Mouse (Mus musculus) heart, embryonic 11.5 days (tissue): Measurements from ENCODE around the gene Lpin2. TPM values are rescaled to one million over a fixed set of nuclear protein-coding genes. Genes with fewer than 3 reads are reported as not detected.

Source experiments
- ATAC-seq: fragments of 200-750 bp; cut with Nextera tagmentation; replicated peaks from 2 replicates; pipeline ENCODE4 v1.8.0; 2017; ENCODE audit warnings: moderate library complexity; ENCODE audit not compliant: insufficient number of reproducible peaks, low FRiP score, low TSS enrichment
- H3K27ac ChIP-seq: fragments of 300-500 bp; sonication (generic); 2 replicates; pipeline ENCODE4 v1.5.1; 2014; ENCODE audit warnings: mild to moderate bottlenecking, low read depth, low read length
- H3K27me3 ChIP-seq: fragments of 300-500 bp; sonication (generic); 2 replicates; pipeline ENCODE4 v1.6.1; 2014; ENCODE audit warnings: mild to moderate bottlenecking, low read length, mixed read lengths; ENCODE audit not compliant: control insufficient read depth, insufficient read depth
- H3K36me3 ChIP-seq: fragments of 300-500 bp; sonication (generic); 2 replicates; pipeline ENCODE4 v1.6.1; 2014; ENCODE audit warnings: mild to moderate bottlenecking, low read length, moderate library complexity, mixed read lengths; ENCODE audit not compliant: control insufficient read depth, insufficient read depth
- H3K4me1 ChIP-seq: fragments of 300-500 bp; sonication (generic); 2 replicates; pipeline ENCODE4 v1.6.1; 2014; ENCODE audit warnings: low read length; ENCODE audit not compliant: control insufficient read depth, insufficient read depth
- H3K4me2 ChIP-seq: fragments of 300-500 bp; sonication (generic); 2 replicates; pipeline ENCODE4 v1.6.1; 2014; ENCODE audit warnings: mild to moderate bottlenecking, moderate library complexity
- H3K4me3 ChIP-seq: fragments of 300-500 bp; sonication (generic); 2 replicates; pipeline ENCODE4 v1.5.1; 2014; ENCODE audit warnings: low read depth, low read length
- H3K9ac ChIP-seq: fragments of 300-500 bp; sonication (generic); 2 replicates; pipeline ENCODE4 v1.6.1; 2014; ENCODE audit warnings: mild to moderate bottlenecking, low read depth, low read length, moderate library complexity
- H3K9me3 ChIP-seq: fragments of 300-500 bp; sonication (generic); replicated peaks from 2 replicates; pipeline ENCODE4 v1.6.1; 2016; ENCODE audit warnings: low read length; ENCODE audit not compliant: control insufficient read depth
- WGBS: fragments of 180-500 bp; shearing (Covaris S2); extraction: QIAGEN DNeasy Blood & Tissue Kit; methylation state at CpG from one replicate; pipeline ENCODE4 v1.1.7; 2014; ENCODE audit not compliant: insufficient replicate concordance; 5-methylcytosine and 5-hydroxymethylcytosine counted together
- polyA plus RNA-seq: library from polyadenylated mRNA; unstranded; fragments of >200 nt; fragmentation: Nextera tagmentation; extraction: Ambion mirVana; gene quantifications from 2 replicates; pipeline ENCODE4 v1.2.1, GENCODE M21; 2014

Lpin2 gene
- polyA plus RNA-seq, 1 experiment from 2014 or later = 22.5 TPM

DNA sequence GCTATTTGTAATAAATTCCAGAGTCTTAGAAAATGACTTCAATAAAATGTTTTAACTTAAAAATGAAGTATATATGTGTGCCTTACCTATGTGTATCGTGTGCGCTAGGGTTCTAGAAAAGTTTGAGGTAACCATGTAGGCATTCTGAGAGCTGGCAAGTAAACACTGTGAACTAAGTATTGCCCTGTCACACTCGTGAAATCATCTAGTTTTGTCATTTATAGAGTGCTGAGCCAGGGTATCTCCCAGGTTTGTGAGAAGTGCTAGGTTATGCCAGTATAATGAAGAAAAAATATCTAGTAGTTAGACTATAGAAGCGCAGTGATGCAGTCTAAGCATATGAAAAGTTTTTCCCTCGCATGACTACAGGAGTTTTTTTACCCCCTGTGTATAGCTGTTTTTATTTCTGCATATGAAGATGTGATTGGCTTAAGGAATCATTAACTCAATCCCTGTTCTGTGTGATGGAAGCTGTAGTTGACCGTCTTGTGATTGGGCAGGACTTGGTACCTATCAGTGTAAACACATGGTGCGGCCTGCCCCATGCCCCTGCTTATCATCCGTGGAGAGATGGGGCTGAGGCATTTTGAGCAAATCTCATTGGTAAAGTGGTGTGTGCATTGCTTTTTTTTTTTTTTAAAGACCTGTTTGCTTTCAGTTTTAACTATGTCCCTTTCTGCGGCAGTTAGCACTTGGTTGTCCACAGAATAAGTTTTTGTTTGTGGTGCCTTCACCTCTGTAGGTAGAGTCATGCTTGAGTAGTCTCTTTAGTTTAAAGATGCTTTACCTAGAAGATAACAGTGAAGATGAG, 21.8 kb downstream of the Lpin2 start:
- Histone ChIP-seq H3K9ac (no peak overlapping the region), H3K4me1 (peaks cover 19% of the 10 kb centered on the region), H3K36me3 (no peaks in the 10 kb centered on the region), H3K27ac (no peak overlapping the region), H3K4me2 (peak overlapping the region; percentile 12; the same call in 1 of the 2 replicates), H3K9me3 (no peaks in the 10 kb centered on the region), H3K27me3 (no peaks in the 10 kb centered on the region), H3K4me3 (no peak overlapping the region)
- ATAC-seq = no peak; the same call in 1 of the 2 replicates
- 80% methylated on average over 9 of the region's 9 CpGs for WGBS

DNA sequence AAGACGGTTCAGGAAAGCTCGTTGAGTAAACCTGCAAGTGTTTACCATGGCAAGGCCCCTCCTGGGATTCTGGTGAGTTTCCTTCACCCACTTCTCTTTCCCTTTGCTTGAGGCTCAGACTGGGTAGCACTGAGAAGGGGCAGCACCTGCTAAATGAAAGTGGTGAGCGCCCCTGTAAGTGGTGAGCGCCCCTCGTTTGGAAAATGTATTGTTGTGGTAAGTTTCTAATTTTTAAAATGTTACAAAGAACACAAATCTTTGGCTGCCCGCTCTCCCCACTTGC, 22.4 kb downstream of the Lpin2 start:
- no peak overlapping the region for H3K27ac ChIP-seq
- H3K9ac ChIP-seq = no peak overlapping the region
- 77% methylated on average over 6 of the region's 6 CpGs for WGBS
- H3K4me1 ChIP-seq = peaks cover 19% of the 10 kb centered on the region
- no peaks in the 10 kb centered on the region for H3K9me3 ChIP-seq
- ATAC-seq = no peak
- no peak overlapping the region for H3K4me3 ChIP-seq
- H3K36me3 ChIP-seq = no peaks in the 10 kb centered on the region
- no peaks in the 10 kb centered on the region for H3K27me3 ChIP-seq
- H3K4me2 ChIP-seq = peak overlapping the region; percentile 12; the same call in 1 of the 2 replicates

DNA sequence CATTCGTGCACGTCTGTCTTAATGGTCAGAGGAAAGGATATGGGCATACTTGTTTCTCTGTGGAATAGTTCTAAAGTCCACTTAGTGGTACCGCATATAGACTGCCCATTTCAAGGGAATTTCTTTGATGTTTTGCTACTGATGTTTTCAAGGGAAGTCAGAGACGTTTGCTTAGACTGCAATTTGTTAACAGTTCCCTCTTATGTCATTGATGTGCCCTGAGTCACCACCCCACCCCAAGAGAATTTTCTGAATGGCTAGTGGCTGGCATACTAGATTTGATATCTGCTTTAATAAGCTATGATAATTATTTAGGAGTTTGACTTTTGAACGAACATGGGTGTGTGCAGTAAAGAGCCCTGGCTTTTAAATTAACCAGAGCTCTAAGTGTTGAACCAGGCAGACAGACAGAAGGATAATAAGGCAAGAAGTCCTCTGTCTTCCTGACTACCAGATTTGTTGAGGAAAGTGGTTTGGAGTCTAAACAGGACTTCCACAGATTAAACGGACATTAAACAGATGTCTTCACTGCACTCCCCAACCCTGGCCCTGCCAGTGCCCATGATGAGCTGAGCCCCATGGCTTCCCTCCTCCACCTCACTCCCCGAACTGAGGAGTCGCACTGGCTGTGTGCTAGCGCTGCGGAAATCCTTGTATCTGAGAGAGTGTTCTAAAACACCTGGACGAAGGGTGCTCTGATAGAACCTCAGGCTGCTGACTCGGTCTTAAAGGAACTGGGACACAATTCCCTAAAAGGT, 24.0 kb downstream of the Lpin2 start:
- Histone ChIP-seq H3K4me3 (no peak overlapping the region), H3K36me3 (no peaks in the 10 kb centered on the region), H3K4me2 (no peak overlapping the region), H3K9ac (no peak overlapping the region), H3K27me3 (no peaks in the 10 kb centered on the region), H3K4me1 (peaks cover 22% of the 10 kb centered on the region), H3K27ac (no peak overlapping the region), H3K9me3 (no peaks in the 10 kb centered on the region)
- 55% methylated on average over 12 of the region's 12 CpGs for WGBS
- ATAC-seq = no peak

DNA sequence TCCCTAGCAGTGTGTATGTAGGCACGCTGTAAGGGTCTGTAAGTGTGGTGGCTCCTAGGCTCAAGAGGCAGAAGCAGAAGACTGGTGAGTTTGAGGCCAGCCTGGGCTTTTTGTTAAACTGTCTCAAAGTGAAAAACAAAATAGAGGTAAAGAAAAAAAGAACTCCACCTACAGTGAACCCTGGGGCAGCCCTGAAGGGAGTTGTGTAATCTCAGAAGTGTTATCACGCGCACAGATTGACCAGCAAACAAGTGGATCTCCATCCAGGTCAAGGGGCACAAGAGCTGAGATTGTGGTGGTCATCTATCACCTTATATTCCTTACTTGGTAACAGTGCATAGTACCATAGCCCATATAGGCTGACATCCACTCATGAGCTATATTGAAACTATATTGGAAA, 24.9 kb downstream of the Lpin2 start:
- no peak overlapping the region for H3K4me2 ChIP-seq
- WGBS = 89% methylated on average over 3 of the region's 3 CpGs
- H3K27ac ChIP-seq = no peak overlapping the region
- H3K36me3 ChIP-seq = no peaks in the 10 kb centered on the region
- no peaks in the 10 kb centered on the region for H3K27me3 ChIP-seq
- H3K4me3 ChIP-seq = no peak overlapping the region
- H3K9ac ChIP-seq = no peak overlapping the region
- H3K4me1 ChIP-seq = peaks cover 21% of the 10 kb centered on the region
- H3K9me3 ChIP-seq = no peaks in the 10 kb centered on the region
- no peak for ATAC-seq

DNA sequence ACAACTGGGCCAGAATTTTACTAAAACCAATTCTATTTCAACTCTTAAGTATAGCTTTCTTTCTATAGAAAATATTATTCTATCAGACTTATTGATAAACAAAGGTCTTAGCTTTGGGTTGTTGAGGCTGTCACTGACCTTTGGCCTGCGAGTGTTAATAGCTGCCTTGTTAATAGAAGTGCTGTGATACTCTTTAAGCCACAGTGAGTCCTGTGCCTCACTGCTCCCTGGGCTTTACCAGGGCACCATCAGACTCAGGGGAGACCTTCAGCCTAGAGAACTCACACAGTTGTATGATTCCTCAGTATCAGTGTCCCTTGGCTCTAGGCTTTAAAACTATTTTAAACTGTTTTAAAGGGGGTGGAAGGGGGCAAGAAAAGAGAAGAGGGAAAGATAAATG, 26.0 kb downstream of the Lpin2 start:
- peaks cover 13% of the 10 kb centered on the region for H3K4me1 ChIP-seq
- no peak overlapping the region for H3K27ac ChIP-seq
- no peaks in the 10 kb centered on the region for H3K36me3 ChIP-seq
- no peak for ATAC-seq
- no peak overlapping the region for H3K4me3 ChIP-seq
- WGBS = 97% methylated on average over 1 of the region's 1 CpGs
- H3K9me3 ChIP-seq = no peaks in the 10 kb centered on the region
- H3K4me2 ChIP-seq = no peak overlapping the region
- no peaks in the 10 kb centered on the region for H3K27me3 ChIP-seq
- no peak overlapping the region for H3K9ac ChIP-seq

DNA sequence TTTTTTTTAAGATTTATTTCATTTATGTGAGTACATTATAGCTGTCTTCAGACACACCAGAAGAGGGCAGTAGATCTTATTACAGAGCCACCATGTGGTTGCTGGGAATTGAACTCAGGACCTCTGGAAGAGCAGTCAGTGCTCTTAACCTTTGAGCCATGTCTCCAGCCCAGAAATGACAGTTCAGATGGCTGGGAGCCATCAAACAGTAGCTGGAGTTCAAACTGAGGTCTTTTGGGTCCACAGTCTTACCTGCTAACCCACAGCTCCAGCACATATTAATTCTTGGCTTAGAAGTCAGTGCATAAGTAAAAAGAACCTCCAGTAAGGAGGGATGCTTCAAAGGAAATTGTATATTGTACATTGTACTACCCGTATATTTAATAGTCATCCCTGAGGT, 26.6 kb downstream of the Lpin2 start:
- Histone ChIP-seq H3K4me3 (no peak overlapping the region), H3K27ac (no peak overlapping the region), H3K9ac (no peak overlapping the region), H3K4me2 (no peak overlapping the region), H3K36me3 (no peaks in the 10 kb centered on the region), H3K9me3 (no peaks in the 10 kb centered on the region), H3K27me3 (no peaks in the 10 kb centered on the region), H3K4me1 (peaks cover 13% of the 10 kb centered on the region)
- ATAC-seq = no peak
- 88% methylated on average over 1 of the region's 1 CpGs for WGBS

DNA sequence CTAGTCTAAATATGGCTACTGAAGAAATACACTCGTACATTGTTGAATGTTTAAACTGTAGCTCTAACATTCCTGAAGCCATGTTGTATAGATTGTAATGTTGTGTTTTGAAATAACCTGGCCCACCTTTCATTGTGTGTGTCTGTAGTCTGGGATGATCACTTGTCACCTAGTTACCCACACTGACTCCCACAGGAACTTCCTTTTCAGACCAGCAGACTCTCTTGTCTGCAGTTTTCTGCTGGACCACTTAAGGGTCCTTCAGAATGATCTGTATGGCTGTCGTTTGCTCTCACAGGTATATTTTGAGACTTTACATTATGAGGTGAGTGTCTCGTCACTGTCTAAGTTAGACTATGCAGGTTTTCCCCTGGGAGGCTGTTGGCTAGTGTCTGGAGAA, 27.6 kb downstream of the Lpin2 start:
- WGBS = 67% methylated on average over 3 of the region's 3 CpGs
- no peaks in the 10 kb centered on the region for H3K27me3 ChIP-seq
- H3K9ac ChIP-seq = no peak overlapping the region
- H3K4me1 ChIP-seq = peaks cover 20% of the 10 kb centered on the region
- H3K36me3 ChIP-seq = no peaks in the 10 kb centered on the region
- no peak overlapping the region for H3K27ac ChIP-seq
- no peak overlapping the region for H3K4me3 ChIP-seq
- no peaks in the 10 kb centered on the region for H3K9me3 ChIP-seq
- no peak overlapping the region for H3K4me2 ChIP-seq
- no peak for ATAC-seq

DNA sequence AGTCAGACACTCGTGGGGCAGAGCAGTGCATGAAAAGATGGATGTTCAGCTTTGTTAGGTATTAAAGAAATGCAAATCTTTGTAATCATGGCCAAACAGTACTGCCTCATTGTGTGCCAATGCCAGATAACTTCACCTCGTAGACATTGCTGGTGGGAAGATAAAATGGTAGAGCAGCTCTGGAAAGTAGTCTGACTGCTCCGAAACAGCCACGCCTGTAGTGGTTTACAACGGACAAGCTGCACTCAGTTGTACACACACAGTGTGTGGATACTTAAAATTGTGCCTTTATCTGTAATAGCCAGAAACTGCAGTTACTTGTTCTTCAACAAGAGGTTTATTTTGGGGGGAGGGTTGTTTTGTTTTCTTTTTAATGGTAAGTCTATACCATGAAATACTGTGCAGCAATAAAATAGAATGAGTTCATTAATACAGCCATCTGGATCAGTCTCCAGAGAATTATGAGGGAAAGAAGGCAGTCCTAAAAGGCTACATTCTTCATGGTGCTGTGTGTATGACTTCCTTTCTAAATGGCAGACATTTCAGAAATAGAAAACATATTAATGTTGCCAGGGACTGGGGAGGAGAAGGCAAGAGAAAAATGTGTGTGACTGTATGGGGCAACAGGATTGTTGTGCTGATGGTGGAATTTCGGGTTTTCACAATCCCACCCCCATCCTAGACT, 29.7 kb downstream of the Lpin2 start:
- 65% methylated on average over 6 of the region's 6 CpGs for WGBS
- Histone ChIP-seq H3K27ac (peak overlapping the region; percentile 63; the same call in 1 of the 2 replicates), H3K4me3 (no peak overlapping the region), H3K4me1 (peaks cover 17% of the 10 kb centered on the region), H3K36me3 (no peaks in the 10 kb centered on the region), H3K4me2 (0 out of 2 replicates have a peak overlapping the region, but pooled peaks have one; percentile 16), H3K9ac (no peak overlapping the region), H3K27me3 (no peaks in the 10 kb centered on the region), H3K9me3 (no peaks in the 10 kb centered on the region)
- ATAC-seq = peak; percentile 85
